Mouse (Mus musculus) olfactory bulb, adult 2 months (tissue): ENCODE results near the gene Zfp664.

Experiments used
- CTCF ChIP-seq: fragments of 200-500 bp; IDR thresholded peaks from 2 replicates; pipeline ENCODE4 v1.5.1; 2012; ENCODE audit warnings: low read depth, mild to moderate bottlenecking, low read length, moderate library complexity; ENCODE audit not compliant: insufficient read depth
- POLR2A ChIP-seq: fragments of 200-500 bp; IDR thresholded peaks from 2 replicates; pipeline ENCODE4 v1.6.1; 2012; ENCODE audit warnings: mild to moderate bottlenecking, low read depth, low read length, moderate library complexity; ENCODE audit not compliant: insufficient read depth

- TF ChIP-seq CTCF (no peak), POLR2A (no peak)
Measured at GRCm38 (mm10) chr5:124879251-124879650, 16.8 kb downstream of the Zfp664 start.
